Mouse (Mus musculus): ENCODE data around the gene Serpini1.

- TF ChIP-seq CTCF (IDR thresholded peaks at IDR 0.05; ENCODE audit: extremely low read depth, insufficient read depth, low read length) (no peak), POLR2A (IDR thresholded peaks at IDR 0.05; ENCODE audit: extremely low read depth, insufficient read depth, low read length) (no peak)
Measured at GRCm38 (mm10) chr3:75541259-75541658, 16.1 kb upstream of the Serpini1 start.

Data from cortical plate, adult 2 months (tissue).